Mouse (Mus musculus): Measurements from ENCODE around the gene Sptb. TPM values are rescaled to one million over a fixed set of nuclear protein-coding genes. Genes with fewer than 3 reads are reported as not detected.

Gene Sptb
- total and polyA plus RNA-seq, 3 experiments: 17.9 to 85.1 (median 35.4) TPM

GRCm38 (mm10) chr12:76708181-76708580 lies 2.2 kb downstream of the Sptb start:
- H3K79me2 ChIP-seq (ENCODE audit: control insufficient read depth, insufficient read depth, low read length, poor library complexity): peaks cover 26% of the 10 kb centered on the region
- H3K9ac ChIP-seq (ENCODE audit: control insufficient read depth, low read depth, low read length, poor library complexity, severe bottlenecking): peak overlapping the region; percentile 87; the same call in 1 of the 2 replicates
- no peaks in the 10 kb centered on the region for H3K27me3 ChIP-seq (ENCODE audit: control insufficient read depth in 1 of 2, insufficient read depth in 2 of 2, low read length in 2 of 2)
- DNase-seq (ENCODE audit: low read depth, low spot score): peak; percentile 12
- TF ChIP-seq NELFE (IDR thresholded peaks at IDR 0.05; ENCODE audit: low read depth, low read length) (no peak), E2F4 (IDR thresholded peaks at IDR 0.05; ENCODE audit: borderline replicate concordance, low read depth, low read length) (no peak), MAX (IDR thresholded peaks at IDR 0.05; ENCODE audit: low read length) (no peak)
- peak overlapping the region; percentile 64 to 69; a peak in 1 of 4 replicates for H3K4me3 ChIP-seq (ENCODE audit: control insufficient read depth in 1 of 2, insufficient read depth in 1 of 2, low read depth in 2 of 2, low read length in 2 of 2)
- peaks cover 0 to 19% of the 10 kb centered on the region in 2 experiments; a peak in 3 of 4 replicates for H3K4me1 ChIP-seq (ENCODE audit: control insufficient read depth in 1 of 2, insufficient read depth in 2 of 2, low read length in 2 of 2)
- H3K9me3 ChIP-seq (replicated peaks; ENCODE audit: insufficient read depth, low read length): no peaks in the 10 kb centered on the region
- H3K36me3 ChIP-seq (ENCODE audit: control insufficient read depth in 1 of 2, insufficient read depth in 2 of 2, low read length in 2 of 2): peaks cover 0 to 16% of the 10 kb centered on the region in 2 experiments; a peak in 2 of 4 replicates
- no peak overlapping the region; the same call in 1 of the 2 replicates for H3K27ac ChIP-seq (ENCODE audit: control insufficient read depth, low read depth, low read length)

- Histone ChIP-seq H3K27me3 (ENCODE audit: control insufficient read depth in 1 of 2, insufficient read depth in 2 of 2, low read length in 2 of 2) (no peaks in the 10 kb centered on the region), H3K79me2 (ENCODE audit: control insufficient read depth, insufficient read depth, low read length, poor library complexity) (peaks cover 1% of the 10 kb centered on the region; the same call in 1 of the 2 replicates), H3K9ac (ENCODE audit: control insufficient read depth, low read depth, low read length, poor library complexity, severe bottlenecking) (no peak overlapping the region), H3K9me3 (replicated peaks; ENCODE audit: insufficient read depth, low read length) (no peaks in the 10 kb centered on the region), H3K27ac (ENCODE audit: control insufficient read depth, low read depth, low read length) (no peak overlapping the region), H3K4me1 (ENCODE audit: control insufficient read depth in 1 of 2, insufficient read depth in 2 of 2, low read length in 2 of 2) (peaks cover 0 to 3% of the 10 kb centered on the region in 2 experiments; a peak in 1 of 4 replicates), H3K36me3 (ENCODE audit: control insufficient read depth in 1 of 2, insufficient read depth in 2 of 2, low read length in 2 of 2) (no peaks in the 10 kb centered on the region; a peak in 1 of 4 replicates), H3K4me3 (ENCODE audit: control insufficient read depth in 1 of 2, insufficient read depth in 1 of 2, low read depth in 2 of 2, low read length in 2 of 2) (no peak overlapping the region)
- TF ChIP-seq ZC3H11A (IDR thresholded peaks at IDR 0.05; ENCODE audit: low read depth, low read length): no peak
- TF ChIP-seq GATA1 (IDR thresholded peaks at IDR 0.05; ENCODE audit: low read depth, low read length): no peak
- TF ChIP-seq MAX (IDR thresholded peaks at IDR 0.05; ENCODE audit: low read length): no peak
- TF ChIP-seq RAD21 (IDR thresholded peaks at IDR 0.05; ENCODE audit: low read depth, low read length): no peak
- no peak for TF ChIP-seq ETS1 (IDR thresholded peaks at IDR 0.05; ENCODE audit: low read depth, low read length)
- no peak for TF ChIP-seq HCFC1 (IDR thresholded peaks at IDR 0.05; ENCODE audit: low read depth, low read length)
- TF ChIP-seq KAT2A (conservative IDR thresholded peaks at IDR 0.05; ENCODE audit: low read depth, low read length): no peak
- TF ChIP-seq ZMIZ1 (IDR thresholded peaks at IDR 0.05; ENCODE audit: low read depth, low read length): no peak
- TF ChIP-seq CTCF (IDR thresholded peaks at IDR 0.05 in 2 of 3, conservative IDR thresholded peaks at IDR 0.05 in 1 of 3; ENCODE audit: control insufficient read depth in 1 of 3, insufficient read depth in 1 of 3, low read depth in 2 of 3, low read length in 3 of 3, poor library complexity in 1 of 3, severe bottlenecking in 1 of 3): no peak
- no peak for TF ChIP-seq E2F4 (IDR thresholded peaks at IDR 0.05; ENCODE audit: borderline replicate concordance, low read depth, low read length)
- no peak for TF ChIP-seq MAZ (IDR thresholded peaks at IDR 0.05; ENCODE audit: low read depth, low read length)
- no peak for TF ChIP-seq USF2 (IDR thresholded peaks at IDR 0.05; ENCODE audit: borderline replicate concordance in 1 of 2, insufficient read depth in 1 of 2, low read depth in 1 of 2, low read length in 2 of 2)
- TF ChIP-seq TBP (IDR thresholded peaks at IDR 0.05; ENCODE audit: low read depth, low read length): no peak
- no peak for TF ChIP-seq POLR2AphosphoS2 (IDR thresholded peaks at IDR 0.05; ENCODE audit: low read length)
- TF ChIP-seq GABPA (IDR thresholded peaks at IDR 0.05; ENCODE audit: low read depth, low read length): no peak
- no peak for TF ChIP-seq EP300 (IDR thresholded peaks at IDR 0.05; ENCODE audit: low read depth in 1 of 2, low read length in 2 of 2)
- no peak for TF ChIP-seq BHLHE40 (IDR thresholded peaks at IDR 0.05; ENCODE audit: borderline replicate concordance, low read depth, low read length)
- TF ChIP-seq MYC (IDR thresholded peaks at IDR 0.05; ENCODE audit: low read depth, low read length): no peak
- DNase-seq (ENCODE audit: low read depth, low spot score): no peak
Measured at GRCm38 (mm10) chr12:76696380-76696935, 13.9 kb downstream of the Sptb start.

All from MEL (cell line).